Mouse (Mus musculus): ENCODE measurements around the gene Zscan4f. TPM values are rescaled to one million over a fixed set of nuclear protein-coding genes. Genes with fewer than 3 reads are reported as not detected.
"Not testable (repeated sequence)": the region's sequence is repeated elsewhere in the genome, so short reads cannot be mapped to it uniquely, and the experiment has no call there.

Gene Zscan4f
- polyA plus RNA-seq (2014; fragmentation: Nextera tagmentation; extraction: Ambion mirVana): not detected in 2 replicates

GRCm38 (mm10) chr7:11397615-11398014 is at the start of gene Zscan4f:
Gene Zscan4f (plus strand): TSS chr7:11397915.
- not testable (repeated sequence) for H3K9me3 ChIP-seq (ENCODE audit: control insufficient read depth, low read length); H3K9ac ChIP-seq (ENCODE audit: low read length); H3K4me2 ChIP-seq (ENCODE audit: low read length); H3K27me3 ChIP-seq (ENCODE audit: control insufficient read depth, insufficient read depth, low read length); ATAC-seq (ENCODE audit: insufficient number of reproducible peaks, insufficient read depth, low FRiP score, low read depth); H3K4me3 ChIP-seq (ENCODE audit: control insufficient read depth in 1 of 2, insufficient read depth in 1 of 2, low read depth in 1 of 2, low read length in 2 of 2); H3K36me3 ChIP-seq (ENCODE audit: control insufficient read depth, insufficient read depth, low read length); H3K4me1 ChIP-seq (ENCODE audit: control insufficient read depth in 2 of 2, insufficient read depth in 2 of 2, low read length in 2 of 2); H3K27ac ChIP-seq (replicated peaks in 1 of 2; ENCODE audit: control insufficient read depth in 1 of 2, insufficient read depth in 1 of 2, low read depth in 2 of 2, low read length in 2 of 2)
- WGBS: 72% methylated on average over 3 of the region's 3 CpGs

GRCm38 (mm10) chr7:11384641-11385040 is 13.1 kb upstream of the Zscan4f start:
- not testable (repeated sequence) for H3K27me3 ChIP-seq (ENCODE audit: control insufficient read depth, insufficient read depth, low read length); H3K36me3 ChIP-seq (ENCODE audit: control insufficient read depth, insufficient read depth, low read length); H3K4me3 ChIP-seq (ENCODE audit: control insufficient read depth in 1 of 2, insufficient read depth in 1 of 2, low read depth in 1 of 2, low read length in 2 of 2); H3K4me2 ChIP-seq (ENCODE audit: low read length); H3K4me1 ChIP-seq (ENCODE audit: control insufficient read depth in 2 of 2, insufficient read depth in 2 of 2, low read length in 2 of 2); ATAC-seq (ENCODE audit: insufficient number of reproducible peaks, insufficient read depth, low FRiP score, low read depth); H3K9me3 ChIP-seq (ENCODE audit: control insufficient read depth, low read length); H3K27ac ChIP-seq (replicated peaks in 1 of 2; ENCODE audit: control insufficient read depth in 1 of 2, insufficient read depth in 1 of 2, low read depth in 2 of 2, low read length in 2 of 2); H3K9ac ChIP-seq (ENCODE audit: low read length)

Small RNAs within 50 kb of the gene (microRNA-seq; reads per million reads assigned to microRNA genes)
- gene Gm23087: not detected

Other genes starting within 250 kb of the Zscan4f start
- not detected in 2 replicates for gene Zscan4d, start 231.8 kb upstream of the Zscan4f start, polyA plus RNA-seq (2014; fragmentation: Nextera tagmentation; extraction: Ambion mirVana)
- not detected in 2 replicates for gene Zscan4e, start 87.2 kb upstream of the Zscan4f start, polyA plus RNA-seq (2014; fragmentation: Nextera tagmentation; extraction: Ambion mirVana)
- not detected in 2 replicates for gene Zscan4-ps2, start 116.4 kb downstream of the Zscan4f start, polyA plus RNA-seq (2014; fragmentation: Nextera tagmentation; extraction: Ambion mirVana)
- gene Zscan4-ps3, start 211.4 kb downstream of the Zscan4f start, polyA plus RNA-seq (2014; fragmentation: Nextera tagmentation; extraction: Ambion mirVana): not detected in 2 replicates